Comparison of ENCODE assay signal across 8 mouse cellular contexts in the genomic region with DNA sequence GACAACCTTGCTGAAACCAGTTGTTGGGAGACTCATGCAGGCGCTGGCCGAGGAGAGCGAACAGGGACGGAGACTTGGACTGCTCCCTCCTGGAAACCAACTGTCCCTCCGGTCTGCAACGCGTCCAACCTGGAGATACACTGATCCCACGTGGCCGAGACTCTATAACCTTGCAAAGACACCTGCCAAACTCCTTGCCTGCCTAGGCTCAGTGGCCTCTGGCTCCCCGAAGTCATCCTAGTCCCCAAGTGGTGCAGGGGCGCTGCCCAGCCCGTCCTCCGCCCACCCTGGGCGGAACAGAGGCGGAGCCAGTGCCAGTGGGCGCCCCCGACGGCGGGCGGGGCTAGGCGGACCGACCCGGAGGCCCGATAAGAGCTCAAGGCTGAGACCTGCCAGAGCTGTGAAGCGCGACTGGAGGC. TPM values are rescaled to one million over a fixed set of nuclear protein-coding genes. Genes with fewer than 3 reads are reported as not detected.
A peak's percentile ranks its signal among the peaks of the same experiment; 100 is the strongest.
DNase-seq lines count a peak whose midpoint lies in the region; ATAC-seq and TF ChIP-seq lines count a peak whose summit lies in the region.

A gene (plus strand): TSS at position 345 of the 419 bp plus-strand sequence.

- no peaks in the 10 kb centered on the region for H3K9me3 ChIP-seq in embryonic facial prominence, embryonic 12.5 days
- H3K9me3 ChIP-seq in limb, embryonic 12.5 days: no peaks in the 10 kb centered on the region
- H3K9me3 ChIP-seq in midbrain, embryonic 14.5 days (ENCODE audit: control insufficient read depth, low read length): no peaks in the 10 kb centered on the region

- WGBS in embryonic facial prominence, embryonic 12.5 days: under 1% methylated on average over 26 of the region's 26 CpGs
- WGBS in limb, embryonic 12.5 days: under 1% methylated on average over 26 of the region's 26 CpGs
- WGBS in midbrain, embryonic 14.5 days: under 1% methylated on average over 26 of the region's 26 CpGs

- peak within 1 kb of the TSS; percentile 44 for H3K9ac ChIP-seq in embryonic facial prominence, embryonic 12.5 days
- peak within 1 kb of the TSS; percentile 12; the same call in 1 of the 2 replicates for H3K9ac ChIP-seq in limb, embryonic 12.5 days (replicated peaks)
- H3K9ac ChIP-seq in midbrain, embryonic 14.5 days (replicated peaks; ENCODE audit: low read length): peak within 1 kb of the TSS; percentile 32

- peak; percentile 85; the same call in 1 of the 2 replicates for ATAC-seq in embryonic facial prominence, embryonic 12.5 days (ENCODE audit: insufficient number of reproducible peaks, insufficient read depth, low FRiP score, low TSS enrichment)
- ATAC-seq in limb, embryonic 12.5 days (ENCODE audit: insufficient number of reproducible peaks, insufficient read depth, low FRiP score, low TSS enrichment, low read depth): peak; percentile 73; the same call in 1 of the 2 replicates
- ATAC-seq in midbrain, embryonic 14.5 days (ENCODE audit: low FRiP score, low TSS enrichment): no peak; the same call in 1 of the 2 replicates

- no peak for TF ChIP-seq CTCF in testis, adult 2 months (IDR thresholded peaks at IDR 0.05; ENCODE audit: control insufficient read depth, insufficient read depth, insufficient replicate concordance, low read depth, low read length)

- no peak within 1 kb of the TSS for H3K27ac ChIP-seq in testis, adult 2 months (ENCODE audit: control insufficient read depth, insufficient read depth, low read depth, low read length)
- H3K27ac ChIP-seq in embryonic facial prominence, embryonic 12.5 days: no peak within 1 kb of the TSS
- H3K27ac ChIP-seq in limb, embryonic 12.5 days: no peak within 1 kb of the TSS
- no peak within 1 kb of the TSS for H3K27ac ChIP-seq in midbrain, embryonic 14.5 days (replicated peaks; ENCODE audit: low read depth, low read length)

- DNase-seq in testis, postnatal 14 days (ENCODE audit: low spot score): no peak
- DNase-seq in heart, postnatal 4 days: peak; percentile 30
- DNase-seq in midbrain, embryonic 14.5 days: peak; percentile 53
- DNase-seq in urinary bladder, postnatal 25 days (ENCODE audit: low spot score): peak; percentile 26
- no peak for DNase-seq in natural killer cell, adult 2 months (ENCODE audit: low spot score in 2 of 2)

- no peaks in the 10 kb centered on the region for H3K27me3 ChIP-seq in testis, adult 2 months (ENCODE audit: control insufficient read depth, insufficient read depth, low read length)
- peaks cover 40% of the 10 kb centered on the region for H3K27me3 ChIP-seq in embryonic facial prominence, embryonic 12.5 days
- H3K27me3 ChIP-seq in limb, embryonic 12.5 days: peaks cover 68% of the 10 kb centered on the region
- H3K27me3 ChIP-seq in midbrain, embryonic 14.5 days (ENCODE audit: control insufficient read depth, insufficient read depth, low read length): peaks cover 29% of the 10 kb centered on the region

- H3K4me1 ChIP-seq in testis, adult 2 months (ENCODE audit: control insufficient read depth, insufficient read depth, low read length): peaks cover 3% of the 10 kb centered on the region; the same call in 1 of the 2 replicates
- H3K4me1 ChIP-seq in embryonic facial prominence, embryonic 12.5 days: peaks cover 8% of the 10 kb centered on the region; the same call in 1 of the 2 replicates
- H3K4me1 ChIP-seq in limb, embryonic 12.5 days (replicated peaks): peaks cover 8% of the 10 kb centered on the region; the same call in 1 of the 2 replicates
- H3K4me1 ChIP-seq in midbrain, embryonic 14.5 days (ENCODE audit: control insufficient read depth, insufficient read depth, low read length): peaks cover 7% of the 10 kb centered on the region; the same call in 1 of the 2 replicates

- H3K4me2 ChIP-seq in embryonic facial prominence, embryonic 12.5 days (replicated peaks): peak within 1 kb of the TSS; percentile 64
- peak within 1 kb of the TSS; percentile 78 for H3K4me2 ChIP-seq in limb, embryonic 12.5 days
- peak within 1 kb of the TSS; percentile 66 for H3K4me2 ChIP-seq in midbrain, embryonic 14.5 days (ENCODE audit: low read length)

- peak within 1 kb of the TSS; percentile 14 for H3K4me3 ChIP-seq in testis, adult 2 months (ENCODE audit: control insufficient read depth, low read depth, low read length)
- H3K4me3 ChIP-seq in embryonic facial prominence, embryonic 12.5 days: peak within 1 kb of the TSS; percentile 43
- peak within 1 kb of the TSS; percentile 46 for H3K4me3 ChIP-seq in limb, embryonic 12.5 days (replicated peaks)
- H3K4me3 ChIP-seq in midbrain, embryonic 14.5 days (replicated peaks; ENCODE audit: low read depth, low read length): peak within 1 kb of the TSS; percentile 36

- H3K36me3 ChIP-seq in testis, adult 2 months (ENCODE audit: control insufficient read depth, insufficient read depth, low read length): no peaks in the 10 kb centered on the region
- H3K36me3 ChIP-seq in embryonic facial prominence, embryonic 12.5 days: no peaks in the 10 kb centered on the region
- no peaks in the 10 kb centered on the region for H3K36me3 ChIP-seq in limb, embryonic 12.5 days
- no peaks in the 10 kb centered on the region for H3K36me3 ChIP-seq in midbrain, embryonic 14.5 days (ENCODE audit: control insufficient read depth, insufficient read depth, low read length)

- TF ChIP-seq POLR2A in testis, adult 2 months (IDR thresholded peaks at IDR 0.05; ENCODE audit: control insufficient read depth, low read depth, low read length): no peak

RNA-seq across cellular contexts. Expression of the gene that starts here (rescaled TPM):
- 0.02 TPM in 1 of 2 replicates, not detected in the other for polyA plus RNA-seq in testis, adult 2 months (2012; rRNA removed)
- 0.08 and 0.14 TPM in 2 replicates for polyA plus RNA-seq in embryonic facial prominence, embryonic 12.5 days (2016; fragmentation: Nextera tagmentation; extraction: Ambion mirVana)
- total RNA-seq in heart, postnatal 4 days (2021): not detected
- polyA plus RNA-seq in limb, embryonic 12.5 days (2016; fragmentation: Nextera tagmentation; extraction: Ambion mirVana): 0.10 and 0.15 TPM in 2 replicates
- 8.1 and 8.5 TPM in 2 replicates for polyA plus RNA-seq in midbrain, embryonic 14.5 days (2014; fragmentation: Nextera tagmentation; extraction: Ambion mirVana)

Comparison
In these comparisons a context has a peak if more than half of its experiments do, and no peak if none do; other contexts are left out.
1. Peak in ATAC-seq, H3K4me3 ChIP-seq, H3K9ac ChIP-seq and H3K4me2 ChIP-seq in embryonic facial prominence, embryonic 12.5 days; RNA of the gene not detected or under 1 TPM.
2. Peak in DNase-seq in heart, postnatal 4 days; RNA of the gene not detected or under 1 TPM.
3. Peak in ATAC-seq, H3K4me3 ChIP-seq, H3K9ac ChIP-seq and H3K4me2 ChIP-seq in limb, embryonic 12.5 days; RNA of the gene not detected or under 1 TPM.
4. DNase-seq: peak in midbrain, embryonic 14.5 days (single experiment) and urinary bladder, postnatal 25 days (single experiment); none in testis, postnatal 14 days (single experiment) and natural killer cell, adult 2 months (0 of 2).
5. Peak in every context shown above with its lines, with median percentiles within 50 percentile points of each other: H3K4me3 ChIP-seq, H3K4me2 ChIP-seq and H3K9ac ChIP-seq.